Mouse (Mus musculus): Measurements from ENCODE around the gene Slfn9.
"Not testable (repeated sequence)": the region's sequence is repeated elsewhere in the genome, so short reads cannot be mapped to it uniquely, and the experiment has no call there.

Slfn9 gene

GRCm38 (mm10) chr11:82991469-82992166 lies at the start of gene Slfn9:
Slfn9 (minus strand) TSS chr11:82991830.
- peak in 1 of 2 experiments; percentile 14 for DNase-seq (ENCODE audit: low spot score in 2 of 2)

- DNase-seq (ENCODE audit: low spot score in 2 of 2): no peak
These were observed 49.4 kb upstream of the Slfn9 start for GRCm38 (mm10) chr11:83041000-83041399.

GRCm38 (mm10) chr11:83040325-83040724 lies 48.7 kb upstream of the Slfn9 start:
- no peak for DNase-seq (ENCODE audit: low spot score in 2 of 2)

- no peak for DNase-seq (ENCODE audit: low spot score in 2 of 2)
These were observed 48.2 kb upstream of the Slfn9 start for GRCm38 (mm10) chr11:83039796-83040195.

- DNase-seq (ENCODE audit: low spot score in 2 of 2): no peak
These were observed 47.5 kb upstream of the Slfn9 start for GRCm38 (mm10) chr11:83039156-83039555.

GRCm38 (mm10) chr11:83038686-83039085 lies 47.1 kb upstream of the Slfn9 start:
- DNase-seq (ENCODE audit: low spot score in 2 of 2): not testable (repeated sequence)

GRCm38 (mm10) chr11:83020621-83021020 lies 29.0 kb upstream of the Slfn9 start, which contains the start of gene Slfn8:
Slfn8 (minus strand) TSS chr11:83020810.
- peak in 1 of 2 experiments; percentile 7 for DNase-seq (ENCODE audit: low spot score in 2 of 2)

- not testable (repeated sequence) for DNase-seq (ENCODE audit: low spot score in 2 of 2)
These were observed 28.2 kb upstream of the Slfn9 start for GRCm38 (mm10) chr11:83019561-83020519.

- DNase-seq (ENCODE audit: low spot score in 2 of 2): no peak
These were observed 24.5 kb upstream of the Slfn9 start for GRCm38 (mm10) chr11:83016093-83016492.

GRCm38 (mm10) chr11:83013356-83013755 lies 21.7 kb upstream of the Slfn9 start:
- DNase-seq (ENCODE audit: low spot score in 2 of 2): no peak

- not testable (repeated sequence) for DNase-seq (ENCODE audit: low spot score in 2 of 2)
These were observed 831 bp downstream of the Slfn9 start for GRCm38 (mm10) chr11:82990612-82991385.

GRCm38 (mm10) chr11:82989357-82989756 lies 2.3 kb downstream of the Slfn9 start:
- no peak for DNase-seq (ENCODE audit: low spot score in 2 of 2)

- no peak for DNase-seq (ENCODE audit: low spot score in 2 of 2)
These were observed 4.0 kb downstream of the Slfn9 start for GRCm38 (mm10) chr11:82987621-82988020.

- no peak for DNase-seq (ENCODE audit: low spot score in 2 of 2)
These were observed 8.4 kb downstream of the Slfn9 start for GRCm38 (mm10) chr11:82983193-82983592.

GRCm38 (mm10) chr11:82982409-82982808 lies 9.2 kb downstream of the Slfn9 start:
- DNase-seq (ENCODE audit: low spot score in 2 of 2): not testable (repeated sequence)

GRCm38 (mm10) chr11:82973916-82974315 lies 17.7 kb downstream of the Slfn9 start:
- DNase-seq (ENCODE audit: low spot score in 2 of 2): no peak

GRCm38 (mm10) chr11:82971590-82971974 lies 20.0 kb downstream of the Slfn9 start:
- no peak for DNase-seq (ENCODE audit: low spot score in 2 of 2)

GRCm38 (mm10) chr11:82970712-82971589 lies 20.7 kb downstream of the Slfn9 start:
- DNase-seq (ENCODE audit: low spot score in 2 of 2): no peak

GRCm38 (mm10) chr11:82962215-82962614 lies 29.4 kb downstream of the Slfn9 start:
- no peak for DNase-seq (ENCODE audit: low spot score in 2 of 2)

GRCm38 (mm10) chr11:82961743-82962142 lies 29.9 kb downstream of the Slfn9 start:
- no peak for DNase-seq (ENCODE audit: low spot score in 2 of 2)

GRCm38 (mm10) chr11:82959613-82960012 lies 32.0 kb downstream of the Slfn9 start:
- DNase-seq (ENCODE audit: low spot score in 2 of 2): no peak

All from frontal cortex, postnatal 14 days (tissue).